Mouse (Mus musculus): ENCODE results near the gene Gm13290.
"Not testable (repeated sequence)": the region's sequence is repeated elsewhere in the genome, so short reads cannot be mapped to it uniquely, and the experiment has no call there.

The Gm13290 gene

DNA sequence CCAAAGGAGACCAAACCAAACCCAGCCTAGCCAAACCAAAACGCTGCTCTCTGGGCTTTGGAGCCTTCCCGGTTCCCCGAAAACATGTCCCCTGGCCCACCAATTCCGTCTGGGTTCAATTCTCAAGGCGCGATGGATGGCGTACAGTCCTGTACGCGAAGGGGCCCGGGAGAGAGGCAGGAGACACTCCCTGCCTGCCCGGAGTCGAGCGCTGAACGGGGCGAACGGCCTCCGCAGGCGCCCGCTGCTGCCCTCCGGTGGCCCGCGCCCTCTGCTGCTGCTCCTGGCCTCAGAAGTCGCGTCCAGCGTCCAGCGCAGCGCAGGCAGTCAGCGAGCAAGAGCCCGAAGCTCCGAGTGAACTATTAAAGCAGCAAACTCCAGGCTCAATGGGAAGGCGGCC lies 8.7 kb downstream of the Gm13290 start:
- peak; percentile 19 to 28 for DNase-seq

DNA sequence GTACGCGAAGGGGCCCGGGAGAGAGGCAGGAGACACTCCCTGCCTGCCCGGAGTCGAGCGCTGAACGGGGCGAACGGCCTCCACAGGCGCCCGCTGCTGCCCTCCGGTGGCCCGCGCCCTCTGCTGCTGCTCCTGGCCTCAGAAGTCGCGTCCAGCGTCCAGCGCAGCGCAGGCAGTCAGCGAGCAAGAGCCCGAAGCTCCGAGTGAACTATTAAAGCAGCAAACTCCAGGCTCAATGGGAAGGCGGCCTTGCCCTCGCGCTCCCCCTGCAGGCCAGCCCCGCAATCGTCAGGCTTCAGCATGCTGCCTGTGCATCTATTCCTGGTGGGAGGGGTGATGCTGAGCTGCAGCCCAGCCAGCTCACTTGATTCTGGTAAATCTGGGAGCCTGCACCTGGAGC lies 11.8 kb downstream of the Gm13290 start, which contains the start of gene Gm13276:
Gm13276 (plus strand) TSS at position 301 of the 400 bp plus-strand sequence.
- not testable (repeated sequence) for DNase-seq

DNA sequence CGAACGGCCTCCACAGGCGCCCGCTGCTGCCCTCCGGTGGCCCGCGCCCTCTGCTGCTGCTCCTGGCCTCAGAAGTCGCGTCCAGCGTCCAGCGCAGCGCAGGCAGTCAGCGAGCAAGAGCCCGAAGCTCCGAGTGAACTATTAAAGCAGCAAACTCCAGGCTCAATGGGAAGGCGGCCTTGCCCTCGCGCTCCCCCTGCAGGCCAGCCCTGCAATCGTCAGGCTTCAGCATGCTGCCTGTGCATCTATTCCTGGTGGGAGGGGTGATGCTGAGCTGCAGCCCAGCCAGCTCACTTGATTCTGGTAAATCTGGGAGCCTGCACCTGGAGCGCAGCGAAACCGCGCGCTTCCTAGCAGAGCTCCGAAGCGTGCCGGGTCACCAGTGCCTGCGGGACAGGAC lies 14.8 kb downstream of the Gm13290 start, which contains the start of gene Gm13277:
Gm13277 (plus strand) TSS at position 231 of the 400 bp plus-strand sequence.
- peak; percentile 77 for DNase-seq

DNA sequence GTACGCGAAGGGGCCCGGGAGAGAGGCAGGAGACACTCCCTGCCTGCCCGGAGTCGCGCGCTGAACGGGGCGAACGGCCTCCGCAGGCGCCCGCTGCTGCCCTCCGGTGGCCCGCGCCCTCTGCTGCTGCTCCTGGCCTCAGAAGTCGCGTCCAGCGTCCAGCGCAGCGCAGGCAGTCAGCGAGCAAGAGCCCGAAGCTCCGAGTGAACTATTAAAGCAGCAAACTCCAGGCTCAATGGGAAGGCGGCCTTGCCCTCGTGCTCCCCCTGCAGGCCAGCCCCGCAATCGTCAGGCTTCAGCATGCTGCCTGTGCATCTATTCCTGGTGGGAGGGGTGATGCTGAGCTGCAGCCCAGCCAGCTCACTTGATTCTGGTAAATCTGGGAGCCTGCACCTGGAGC lies 17.6 kb downstream of the Gm13290 start, which contains the start of gene Gm13278:
Gm13278 (plus strand) TSS at position 301 of the 400 bp plus-strand sequence.
- not testable (repeated sequence) for DNase-seq

DNA sequence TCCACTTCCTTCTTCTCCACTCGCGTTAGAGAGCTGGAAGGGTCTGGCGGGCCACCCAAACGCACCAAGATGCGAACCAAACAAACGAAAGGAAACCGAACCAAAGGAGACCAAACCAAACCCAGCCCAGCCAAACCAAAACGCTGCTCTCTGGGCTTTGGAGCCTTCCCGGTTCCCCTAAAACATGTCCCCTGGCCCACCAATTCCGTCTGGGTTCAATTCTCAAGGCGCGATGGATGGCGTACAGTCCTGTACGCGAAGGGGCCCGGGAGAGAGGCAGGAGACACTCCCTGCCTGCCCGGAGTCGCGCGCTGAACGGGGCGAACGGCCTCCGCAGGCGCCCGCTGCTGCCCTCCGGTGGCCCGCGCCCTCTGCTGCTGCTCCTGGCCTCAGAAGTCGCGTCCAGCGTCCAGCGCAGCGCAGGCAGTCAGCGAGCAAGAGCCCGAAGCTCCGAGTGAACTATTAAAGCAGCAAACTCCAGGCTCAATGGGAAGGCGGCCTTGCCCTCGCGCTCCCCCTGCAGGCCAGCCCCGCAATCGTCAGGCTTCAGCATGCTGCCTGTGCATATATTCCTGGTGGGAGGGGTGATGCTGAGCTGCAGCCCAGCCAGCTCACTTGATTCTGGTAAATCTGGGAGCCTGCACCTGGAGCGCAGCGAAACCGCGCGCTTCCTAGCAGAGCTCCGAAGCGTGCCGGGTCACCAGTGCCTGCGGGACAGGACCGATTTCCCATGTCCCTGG lies 20.5 kb downstream of the Gm13290 start, which contains the start of gene Gm13275:
Gm13275 (plus strand) TSS at position 552 of the 740 bp plus-strand sequence.
- peak; percentile 14 to 46 for DNase-seq

DNA sequence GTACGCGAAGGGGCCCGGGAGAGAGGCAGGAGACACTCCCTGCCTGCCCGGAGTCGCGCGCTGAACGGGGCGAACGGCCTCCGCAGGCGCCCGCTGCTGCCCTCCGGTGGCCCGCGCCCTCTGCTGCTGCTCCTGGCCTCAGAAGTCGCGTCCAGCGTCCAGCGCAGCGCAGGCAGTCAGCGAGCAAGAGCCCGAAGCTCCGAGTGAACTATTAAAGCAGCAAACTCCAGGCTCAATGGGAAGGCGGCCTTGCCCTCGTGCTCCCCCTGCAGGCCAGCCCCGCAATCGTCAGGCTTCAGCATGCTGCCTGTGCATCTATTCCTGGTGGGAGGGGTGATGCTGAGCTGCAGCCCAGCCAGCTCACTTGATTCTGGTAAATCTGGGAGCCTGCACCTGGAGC lies 23.5 kb downstream of the Gm13290 start, which contains the start of gene Gm13279:
Gm13279 (plus strand) TSS at position 301 of the 400 bp plus-strand sequence.
- DNase-seq = not testable (repeated sequence)

DNA sequence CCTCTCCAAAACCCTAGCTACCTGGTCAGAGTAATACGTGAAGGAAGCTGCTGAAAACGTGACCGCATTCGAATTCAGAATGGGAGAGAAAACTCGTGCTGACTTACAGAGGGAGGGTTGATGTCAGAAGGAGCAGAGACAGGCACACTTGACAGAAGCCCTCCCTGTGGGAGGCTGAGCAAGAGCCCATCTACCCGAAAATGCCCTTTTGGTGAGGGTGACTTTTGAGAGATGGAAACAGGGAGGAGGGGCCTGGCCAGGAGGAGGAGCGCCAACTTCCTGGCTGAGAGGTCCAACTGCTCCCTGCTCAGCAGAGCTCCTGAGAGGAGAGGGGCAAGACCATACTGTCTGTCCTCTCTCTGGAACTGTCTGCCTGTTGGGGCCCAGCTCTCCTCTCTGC lies 25.7 kb downstream of the Gm13290 start, which contains the start of gene Gm13285:
Gm13285 (plus strand) TSS at position 301 of the 400 bp plus-strand sequence.
- not testable (repeated sequence) for DNase-seq

DNA sequence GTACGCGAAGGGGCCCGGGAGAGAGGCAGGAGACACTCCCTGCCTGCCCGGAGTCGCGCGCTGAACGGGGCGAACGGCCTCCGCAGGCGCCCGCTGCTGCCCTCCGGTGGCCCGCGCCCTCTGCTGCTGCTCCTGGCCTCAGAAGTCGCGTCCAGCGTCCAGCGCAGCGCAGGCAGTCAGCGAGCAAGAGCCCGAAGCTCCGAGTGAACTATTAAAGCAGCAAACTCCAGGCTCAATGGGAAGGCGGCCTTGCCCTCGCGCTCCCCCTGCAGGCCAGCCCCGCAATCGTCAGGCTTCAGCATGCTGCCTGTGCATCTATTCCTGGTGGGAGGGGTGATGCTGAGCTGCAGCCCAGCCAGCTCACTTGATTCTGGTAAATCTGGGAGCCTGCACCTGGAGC lies 29.3 kb downstream of the Gm13290 start, which contains the start of gene Gm13287:
Gm13287 (plus strand) TSS at position 301 of the 400 bp plus-strand sequence.
- DNase-seq = not testable (repeated sequence)

DNA sequence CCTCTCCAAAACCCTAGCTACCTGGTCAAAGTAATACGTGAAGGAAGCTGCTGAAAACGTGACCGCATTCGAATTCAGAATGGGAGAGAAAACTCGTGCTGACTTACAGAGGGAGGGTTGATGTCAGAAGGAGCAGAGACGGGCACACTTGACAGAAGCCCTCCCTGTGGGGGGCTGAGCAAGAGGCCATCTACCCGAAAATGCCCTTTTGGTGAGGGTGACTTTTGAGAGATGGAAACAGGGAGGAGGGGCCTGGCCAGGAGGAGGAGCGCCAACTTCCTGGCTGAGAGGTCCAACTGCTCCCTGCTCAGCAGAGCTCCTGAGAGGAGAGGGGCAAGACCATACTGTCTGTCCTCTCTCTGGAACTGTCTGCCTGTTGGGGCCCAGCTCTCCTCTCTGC lies 31.6 kb downstream of the Gm13290 start, which contains the start of gene Gm13288:
Gm13288 (plus strand) TSS at position 301 of the 400 bp plus-strand sequence.
- not testable (repeated sequence) for DNase-seq

DNA sequence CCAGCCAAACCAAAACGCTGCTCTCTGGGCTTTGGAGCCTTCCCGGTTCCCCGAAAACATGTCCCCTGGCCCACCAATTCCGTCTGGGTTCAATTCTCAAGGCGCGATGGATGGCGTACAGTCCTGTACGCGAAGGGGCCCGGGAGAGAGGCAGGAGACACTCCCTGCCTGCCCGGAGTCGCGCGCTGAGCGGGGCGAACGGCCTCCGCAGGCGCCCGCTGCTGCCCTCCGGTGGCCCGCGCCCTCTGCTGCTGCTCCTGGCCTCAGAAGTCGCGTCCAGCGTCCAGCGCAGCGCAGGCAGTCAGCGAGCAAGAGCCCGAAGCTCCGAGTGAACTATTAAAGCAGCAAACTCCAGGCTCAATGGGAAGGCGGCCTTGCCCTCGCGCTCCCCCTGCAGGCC lies 32.1 kb downstream of the Gm13290 start:
- peak; percentile 32 to 53 for DNase-seq

DNA sequence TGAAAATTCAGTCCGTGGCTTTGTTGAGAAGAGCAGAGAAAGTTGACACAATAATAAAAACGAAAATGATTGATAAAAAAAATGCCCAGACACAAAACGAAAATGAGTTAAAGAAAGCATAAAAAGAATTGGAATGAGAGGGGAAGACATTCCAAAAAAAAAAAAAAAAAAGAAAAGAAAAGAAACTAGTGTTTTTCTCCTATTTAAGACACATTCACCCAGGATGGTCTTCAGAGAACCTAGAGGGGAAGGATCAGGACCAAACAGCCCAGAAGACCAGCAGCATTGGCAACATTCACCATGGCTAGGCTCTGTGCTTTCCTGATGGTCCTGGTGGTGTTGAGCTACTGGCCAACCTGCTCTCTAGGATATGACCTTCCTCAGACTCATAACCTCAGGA lies 42.3 kb downstream of the Gm13290 start, which contains the start of gene Ifna7:
Ifna7 (plus strand) TSS at position 301 of the 400 bp plus-strand sequence.
- no peak for DNase-seq

DNA sequence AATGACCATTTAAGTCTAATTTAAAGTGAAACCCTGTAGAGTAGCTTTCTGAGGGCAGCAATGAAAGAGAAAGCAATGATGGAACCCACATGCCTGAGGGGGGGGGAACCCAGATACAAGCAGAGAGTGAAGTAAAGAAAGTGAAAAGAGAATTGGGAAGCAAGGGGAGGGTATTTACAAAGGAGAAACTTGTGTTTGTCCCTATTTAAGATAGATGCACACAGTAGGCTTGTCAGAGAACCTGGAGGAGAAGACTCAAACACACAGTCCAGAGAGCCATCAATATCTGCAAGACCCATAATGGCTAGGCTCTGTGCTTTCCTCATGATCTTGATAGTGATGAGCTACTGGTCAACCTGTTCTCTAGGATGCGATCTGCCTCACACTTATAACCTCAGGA lies 46.0 kb downstream of the Gm13290 start, which contains the start of gene Ifna11:
Ifna11 (plus strand) TSS at position 301 of the 400 bp plus-strand sequence.
- DNase-seq = no peak

DNA sequence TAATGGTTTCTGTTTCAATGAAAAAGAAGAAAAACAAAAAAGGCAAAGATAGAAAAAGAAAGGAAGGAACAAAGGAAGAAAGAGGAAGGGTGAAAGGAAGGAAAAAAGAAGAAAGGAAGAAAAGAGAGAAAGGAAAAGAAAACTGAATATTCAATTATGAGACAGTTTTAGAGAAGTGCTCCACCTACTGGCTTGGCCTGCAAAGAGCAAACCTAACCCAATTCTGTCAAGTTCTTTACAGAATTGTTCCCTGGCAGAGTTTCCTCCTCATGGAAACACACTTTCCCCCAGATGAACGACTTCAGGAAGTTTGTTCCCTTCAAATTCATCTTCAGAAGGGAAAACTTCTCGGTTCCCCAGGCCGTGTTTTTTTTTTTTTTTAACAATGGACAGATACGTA lies 49.4 kb downstream of the Gm13290 start:
- peak in 1 of 2 experiments; percentile 50 for DNase-seq
